Mouse (Mus musculus) heart, postnatal 10 days (tissue): ENCODE measurements around the gene Atr. TPM values are rescaled to one million over a fixed set of nuclear protein-coding genes. Genes with fewer than 3 reads are reported as not detected.
A peak's percentile ranks its signal among the peaks of the same experiment; 100 is the strongest.
"Not testable (repeated sequence)": the region's sequence is repeated elsewhere in the genome, so short reads cannot be mapped to it uniquely, and the experiment has no call there.

Experiments used
- DNase-seq, 2 experiments: peaks; one replicate each; pipeline ENCODE4 v3.0.0; 2021
- intact Hi-C: fragments of 180-260 bp; cut with DNase I; formaldehyde crosslinking; loops from one replicate; pipeline ENCODE4 v1.15.1; 2025
- total RNA-seq, 2 experiments: library from RNA; stranded (reverse); gene quantifications; 2 replicates each; pipeline ENCODE4 v1.2.3; 2021

Gene Atr
- total RNA-seq, 2 experiments from 2014 or later, result 9.3 to 11.6 TPM

- DNase-seq, result no peak
- intact Hi-C loops, result no loop called here
Measured at GRCm38 (mm10) chr9:95882751-95883150, 25.4 kb downstream of the Atr start.

GRCm38 (mm10) chr9:95897392-95897791 is 40.0 kb downstream of the Atr start:
- DNase-seq, result no peak
- intact Hi-C loops, result no loop called here

- intact Hi-C loops, result no loop called here
- no peak for DNase-seq
Measured at GRCm38 (mm10) chr9:95932855-95933254, 75.5 kb downstream of the Atr start.

DNA sequence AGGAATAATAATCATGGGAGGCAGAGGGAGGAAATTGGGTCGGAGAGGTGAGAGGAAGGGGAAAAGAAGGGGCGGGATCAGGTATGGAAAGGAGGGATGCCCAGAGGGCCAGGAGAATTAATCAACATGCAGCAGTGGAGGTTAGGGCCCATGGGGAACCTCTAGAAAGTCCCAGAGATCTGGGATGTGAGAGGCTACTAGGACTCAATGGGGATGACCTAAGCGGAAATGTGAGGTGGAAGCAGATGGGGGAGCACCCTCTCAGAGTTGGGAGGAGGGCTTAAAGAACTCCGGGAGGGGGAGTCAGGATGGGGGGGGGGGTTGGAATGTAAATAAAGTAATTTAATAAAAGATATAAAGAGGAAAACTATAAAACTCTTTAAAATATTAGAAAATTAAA is 96.3 kb downstream of the Atr start:
- no peak for DNase-seq
- intact Hi-C loops, result loop anchor here (2.0 kb wide), 1 partner anchor 165 kb away; the partner anchor contains the start of gene Gk5

DNA sequence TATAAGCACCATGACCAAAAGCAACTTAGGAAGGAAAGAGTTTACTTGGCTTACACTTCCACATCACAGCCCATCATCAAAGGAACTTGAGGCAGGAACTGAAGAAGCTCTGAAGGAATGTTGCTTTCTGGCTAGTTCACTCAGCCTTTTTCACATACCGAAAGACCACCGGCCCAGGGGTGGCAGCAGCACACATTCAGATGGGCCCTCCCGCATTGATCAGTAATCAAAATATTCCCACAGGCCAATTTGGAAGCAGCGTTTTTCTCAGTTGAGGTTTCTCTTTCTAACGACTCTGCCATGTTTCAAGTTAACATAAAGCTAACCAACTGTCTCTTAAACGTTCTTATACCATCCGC is 96.8 kb downstream of the Atr start:
- intact Hi-C loops, result loop anchor here (2.0 kb wide), 1 partner anchor 165 kb away; the partner anchor contains the start of gene Gk5
- DNase-seq, result no peak

- peak; percentile 95 to 96 for DNase-seq
- intact Hi-C loops, result loop anchor here (2.0 kb wide), 1 partner anchor 164 kb away; the partner anchor contains the start of gene Gk5
Measured at GRCm38 (mm10) chr9:95954585-95955461, 97.4 kb downstream of the Atr start, which contains the start of gene Xrn1. Xrn1 (plus strand) TSS chr9:95954760.

GRCm38 (mm10) chr9:95957611-95958010 is 100.2 kb downstream of the Atr start:
- intact Hi-C loops, result no loop called here
- no peak for DNase-seq

DNA sequence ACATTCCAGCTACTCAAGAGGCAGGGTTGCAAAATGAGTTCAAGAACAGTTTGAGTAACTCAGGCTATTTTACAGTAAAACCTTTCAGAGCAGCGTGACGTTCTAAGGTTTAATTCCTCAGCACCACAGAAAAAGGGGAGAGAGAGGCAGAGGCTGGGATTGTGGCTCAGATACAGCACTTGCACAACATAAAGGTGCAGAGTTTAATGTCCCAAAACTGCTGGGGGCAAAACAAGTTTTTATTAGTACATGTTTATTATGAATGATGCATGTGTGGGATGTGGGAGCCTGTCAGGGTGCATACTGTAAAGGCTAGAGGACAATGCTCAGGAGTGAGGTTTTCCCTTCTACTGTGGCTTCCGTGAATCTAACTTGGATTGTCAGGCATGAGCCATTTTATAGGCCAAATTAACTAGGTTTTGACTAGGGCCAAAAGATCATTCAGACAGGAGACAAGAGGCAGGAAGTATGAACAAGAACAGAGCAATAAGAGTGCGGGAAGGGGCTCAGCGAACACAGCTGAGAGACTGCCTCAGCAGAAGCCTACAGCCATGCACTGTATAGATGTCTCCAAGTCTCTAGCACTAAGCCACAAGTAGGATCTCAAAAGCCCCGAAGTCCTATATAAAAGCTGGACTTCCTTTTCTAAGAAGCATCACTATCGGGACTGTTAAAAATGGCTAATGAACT is 100.8 kb downstream of the Atr start:
- intact Hi-C loops, result no loop called here
- no peak for DNase-seq

DNA sequence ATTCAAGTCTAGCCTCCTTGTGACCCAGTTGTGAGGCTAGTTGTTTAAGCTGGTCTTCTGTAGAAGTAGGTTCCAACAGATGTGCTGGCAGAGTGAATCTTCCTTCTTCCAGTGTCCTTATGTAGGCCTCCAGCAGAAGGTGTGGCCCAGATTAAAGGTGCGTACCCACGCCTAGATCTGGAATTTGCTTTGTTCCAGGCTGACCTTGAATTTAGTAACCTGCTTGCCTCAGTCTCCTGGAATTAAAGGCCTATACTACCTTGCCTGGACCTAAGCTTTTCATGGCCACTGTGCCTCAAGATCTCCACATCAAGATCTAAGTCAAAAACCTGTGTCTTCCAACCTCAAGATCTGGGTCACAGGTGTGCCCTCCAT is 101.3 kb downstream of the Atr start:
- intact Hi-C loops, DNase-seq: not testable (repeated sequence)

DNA sequence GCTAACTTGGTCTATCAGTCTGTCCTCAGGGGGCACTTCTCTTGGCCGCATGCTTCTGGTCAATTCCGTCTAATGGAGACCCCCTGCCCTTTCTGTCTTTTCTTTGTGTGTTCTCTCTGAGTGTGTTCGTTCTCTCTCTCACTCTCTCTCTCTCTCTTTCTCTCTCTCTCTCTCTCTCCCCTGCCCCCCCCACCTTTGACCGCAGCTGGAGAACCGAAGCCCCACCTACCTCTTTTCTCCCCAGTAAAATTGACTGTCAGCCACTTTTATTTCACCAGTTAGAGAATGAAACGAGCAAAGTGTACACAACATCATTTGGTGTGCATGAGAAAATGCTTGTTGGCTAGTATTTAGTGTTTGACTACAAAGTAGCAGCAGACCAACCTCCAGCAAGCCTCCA is 101.8 kb downstream of the Atr start:
- intact Hi-C loops, result no loop called here
- DNase-seq, result no peak

DNA sequence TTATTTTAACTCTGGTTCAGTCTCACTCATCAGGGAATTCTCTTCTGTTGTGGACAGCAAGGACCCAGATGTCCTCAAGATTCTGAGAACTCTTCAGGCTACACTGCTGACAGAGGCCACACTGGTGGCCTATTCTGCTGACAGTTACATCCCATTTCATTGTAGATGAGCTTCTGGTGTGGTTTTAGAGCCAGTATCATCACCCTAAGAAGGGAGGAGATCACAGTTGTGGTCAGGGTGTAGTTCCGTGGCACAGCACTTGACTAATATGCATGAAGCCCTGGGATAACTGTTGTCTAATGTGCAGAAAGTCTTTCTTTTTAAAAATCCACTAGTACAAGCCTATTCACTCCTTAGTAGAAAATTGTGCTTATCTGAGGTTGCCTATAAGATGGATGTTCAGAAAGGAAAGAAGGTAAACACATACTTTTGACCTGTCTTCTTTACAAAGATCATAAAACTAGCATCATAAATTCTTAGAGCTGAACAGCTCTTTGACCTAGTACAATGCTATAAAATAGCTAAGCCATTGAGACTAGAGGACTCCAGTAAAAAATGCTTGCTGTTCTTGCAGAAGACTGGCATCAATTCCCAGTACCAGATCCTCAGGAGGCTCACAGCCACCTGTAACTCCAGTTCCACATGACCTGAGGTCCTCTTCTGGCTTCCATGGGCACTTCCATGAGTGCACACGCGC is 102.5 kb downstream of the Atr start:
- DNase-seq, result no peak
- intact Hi-C loops, result no loop called here

- no peak for DNase-seq
- intact Hi-C loops, result no loop called here
Measured at GRCm38 (mm10) chr9:95961058-95961457, 103.7 kb downstream of the Atr start.

DNA sequence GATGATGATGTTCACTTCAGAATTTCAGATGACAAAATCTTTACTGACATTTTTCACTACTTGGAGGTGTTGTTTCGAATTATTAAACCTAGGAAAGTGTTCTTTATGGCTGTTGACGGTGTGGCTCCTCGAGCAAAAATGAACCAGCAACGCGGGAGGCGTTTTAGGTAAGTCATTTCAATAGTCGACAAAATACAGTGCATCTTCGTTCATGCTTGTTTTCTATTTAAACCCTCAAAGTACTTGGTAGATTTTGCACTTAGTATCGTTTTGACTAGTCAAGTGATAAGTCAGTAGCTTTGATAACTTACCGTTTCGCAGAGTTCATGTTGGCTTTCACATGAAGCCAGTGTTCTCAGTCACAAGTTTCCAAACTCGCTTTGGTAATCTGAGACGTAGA is 106.6 kb downstream of the Atr start:
- intact Hi-C loops, result no loop called here
- no peak for DNase-seq

DNA sequence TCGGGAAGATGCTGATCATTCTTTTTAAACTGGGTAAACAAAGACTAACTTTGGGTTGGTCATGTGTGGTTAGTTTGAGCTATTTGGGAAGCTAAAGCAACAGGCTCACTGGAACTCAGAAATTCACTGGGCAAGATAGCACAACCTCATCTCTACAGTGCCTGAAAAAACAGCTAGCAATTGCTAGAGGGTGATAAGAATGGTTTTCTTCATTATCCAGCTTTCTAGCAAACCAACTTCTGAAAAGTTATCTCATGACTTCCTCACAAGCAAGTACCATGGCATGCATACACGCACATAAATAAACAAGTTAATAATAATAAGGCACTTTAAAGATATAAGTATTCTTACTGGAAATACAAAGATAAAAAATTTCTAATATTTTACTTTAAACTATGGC is 120.9 kb downstream of the Atr start:
- intact Hi-C loops, result no loop called here
- DNase-seq, result no peak

DNA sequence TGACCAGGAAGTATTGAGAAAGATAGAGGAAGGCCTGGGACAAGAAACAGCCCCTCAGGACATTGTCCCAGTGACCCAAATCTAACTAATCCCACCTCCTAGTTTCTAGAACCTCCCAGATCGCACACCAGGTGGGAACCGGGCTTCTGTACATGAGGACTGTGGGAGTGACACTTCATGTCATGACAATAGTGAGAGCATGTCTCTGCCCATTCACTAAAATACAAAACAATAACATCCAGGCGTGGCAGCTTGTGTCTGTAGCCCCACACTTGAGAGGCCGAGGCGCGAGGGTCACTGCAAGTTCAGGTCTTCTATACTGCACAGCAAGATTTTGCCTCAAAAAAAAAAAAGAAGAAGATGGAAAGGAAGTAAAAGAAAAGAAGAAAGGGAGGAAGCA is 122.5 kb downstream of the Atr start:
- DNase-seq, result no peak
- intact Hi-C loops, result no loop called here

GRCm38 (mm10) chr9:95992255-95992654 is 134.9 kb downstream of the Atr start:
- DNase-seq, result no peak
- intact Hi-C loops, result no loop called here

Other genes with a start within 250 kb of the Atr start
- gene Pcolce2, start 220.0 kb upstream of the Atr start, total RNA-seq, result 10 to 100 TPM; 27.3 to 29.3 TPM
- gene Trpc1, start 107.2 kb upstream of the Atr start, total RNA-seq, result 1 to 10 TPM; 8.9 to 9.1 TPM
- gene Pls1, start 12.3 kb upstream of the Atr start, total RNA-seq, result under 1 TPM; 0.20 to 0.36 TPM
- gene Xrn1, start 97.2 kb downstream of the Atr start, total RNA-seq, result 10 to 100 TPM; 24.2 to 26.3 TPM